Mouse (Mus musculus): ENCODE data around the gene Ush2a.

The Ush2a gene

GRCm38 (mm10) chr1:188261903-188262682, at the start of gene Ush2a:
Ush2a (plus strand) TSS chr1:188262023.
- DNase-seq (ENCODE audit: low spot score), result no peak

GRCm38 (mm10) chr1:188214885-188215611, 46.8 kb upstream of the Ush2a start:
- DNase-seq (ENCODE audit: low spot score), result no peak

GRCm38 (mm10) chr1:188221226-188221792, 40.5 kb upstream of the Ush2a start:
- no peak for DNase-seq (ENCODE audit: low spot score)

- no peak for DNase-seq (ENCODE audit: low spot score)
These were observed 28.6 kb upstream of the Ush2a start for GRCm38 (mm10) chr1:188233036-188233724.

GRCm38 (mm10) chr1:188238636-188239035, 23.2 kb upstream of the Ush2a start:
- no peak for DNase-seq (ENCODE audit: low spot score)

GRCm38 (mm10) chr1:188241766-188242165, 20.1 kb upstream of the Ush2a start:
- no peak for DNase-seq (ENCODE audit: low spot score)

GRCm38 (mm10) chr1:188257500-188257899, 4.3 kb upstream of the Ush2a start:
- no peak for DNase-seq (ENCODE audit: low spot score)

GRCm38 (mm10) chr1:188260259-188261107, 1.3 kb upstream of the Ush2a start:
- no peak for DNase-seq (ENCODE audit: low spot score)

- no peak for DNase-seq (ENCODE audit: low spot score)
These were observed 5.4 kb downstream of the Ush2a start for GRCm38 (mm10) chr1:188267127-188267722.

GRCm38 (mm10) chr1:188269071-188269470, 7.2 kb downstream of the Ush2a start:
- no peak for DNase-seq (ENCODE audit: low spot score)

GRCm38 (mm10) chr1:188313303-188313702, 51.5 kb downstream of the Ush2a start:
- no peak for DNase-seq (ENCODE audit: low spot score)

- no peak for DNase-seq (ENCODE audit: low spot score)
These were observed 54.8 kb downstream of the Ush2a start for GRCm38 (mm10) chr1:188316574-188316973.

- no peak for DNase-seq (ENCODE audit: low spot score)
These were observed 58.4 kb downstream of the Ush2a start for GRCm38 (mm10) chr1:188320204-188320603.

GRCm38 (mm10) chr1:188321534-188321933, 59.7 kb downstream of the Ush2a start:
- DNase-seq (ENCODE audit: low spot score), result no peak

GRCm38 (mm10) chr1:188330406-188330805, 68.6 kb downstream of the Ush2a start:
- DNase-seq (ENCODE audit: low spot score), result no peak

GRCm38 (mm10) chr1:188333936-188334335, 72.1 kb downstream of the Ush2a start:
- DNase-seq (ENCODE audit: low spot score), result no peak

GRCm38 (mm10) chr1:188347762-188348161, 85.9 kb downstream of the Ush2a start:
- no peak for DNase-seq (ENCODE audit: low spot score)

- no peak for DNase-seq (ENCODE audit: low spot score)
These were observed 92.9 kb downstream of the Ush2a start for GRCm38 (mm10) chr1:188354726-188355125.

GRCm38 (mm10) chr1:188363548-188363947, 101.7 kb downstream of the Ush2a start:
- DNase-seq (ENCODE audit: low spot score), result no peak

- no peak for DNase-seq (ENCODE audit: low spot score)
These were observed 123.4 kb downstream of the Ush2a start for GRCm38 (mm10) chr1:188385180-188385579.

- no peak for DNase-seq (ENCODE audit: low spot score)
These were observed 124.0 kb downstream of the Ush2a start for GRCm38 (mm10) chr1:188385733-188386261.
